Mouse (Mus musculus) liver, embryonic 11.5 days (tissue): ENCODE data around the gene Il17f. TPM values are rescaled to one million over a fixed set of nuclear protein-coding genes. Genes with fewer than 3 reads are reported as not detected.
"Not testable (repeated sequence)": the region's sequence is repeated elsewhere in the genome, so short reads cannot be mapped to it uniquely, and the experiment has no call there.

Experiments
- ATAC-seq: fragments of 200-750 bp; cut with Nextera tagmentation; replicated peaks from 2 replicates; pipeline ENCODE4 v1.8.0; 2017; ENCODE audit warnings: moderate number of reproducible peaks, mild to moderate bottlenecking, moderate TSS enrichment, moderate library complexity; ENCODE audit not compliant: low FRiP score
- DNase-seq: peaks from one replicate; pipeline ENCODE4 v3.0.0-alpha.2; 2017; ENCODE audit warnings: low spot score
- H3K27ac ChIP-seq: fragments of 300-500 bp; sonication (generic); 2 replicates; pipeline ENCODE4 v1.5.1; 2014; ENCODE audit warnings: mild to moderate bottlenecking, low read depth, low read length, control low read depth
- H3K27me3 ChIP-seq: fragments of 300-500 bp; sonication (generic); replicated peaks from 2 replicates; pipeline ENCODE4 v1.6.1; 2014; ENCODE audit warnings: low read length, mixed read lengths; ENCODE audit not compliant: control insufficient read depth, insufficient read depth
- H3K36me3 ChIP-seq: fragments of 300-500 bp; sonication (generic); 2 replicates; pipeline ENCODE4 v1.6.1; 2014; ENCODE audit warnings: mild to moderate bottlenecking, low read length, moderate library complexity, mixed read lengths; ENCODE audit not compliant: control insufficient read depth, insufficient read depth
- H3K4me1 ChIP-seq: fragments of 300-500 bp; sonication (generic); replicated peaks from 2 replicates; pipeline ENCODE4 v1.6.1; 2014; ENCODE audit warnings: low read length, mixed read lengths; ENCODE audit not compliant: control insufficient read depth, insufficient read depth
- H3K4me2 ChIP-seq: fragments of 300-500 bp; sonication (generic); 2 replicates; pipeline ENCODE4 v1.6.1; 2014; ENCODE audit warnings: mild to moderate bottlenecking, control low read depth, moderate library complexity
- H3K4me3 ChIP-seq: fragments of 300-500 bp; sonication (generic); 2 replicates; pipeline ENCODE4 v1.5.1; 2014; ENCODE audit warnings: low read depth, low read length, control low read depth
- H3K9ac ChIP-seq: fragments of 300-500 bp; sonication (generic); 2 replicates; pipeline ENCODE4 v1.6.1; 2014; ENCODE audit warnings: low read depth, low read length, control low read depth
- H3K9me3 ChIP-seq: fragments of 300-500 bp; sonication (generic); 2 replicates; pipeline ENCODE4 v1.6.1; 2016; ENCODE audit warnings: low read length, inconsistent platforms, mixed read lengths; ENCODE audit not compliant: control insufficient read depth
- WGBS: fragments of 180-500 bp; shearing (Covaris S2); extraction: QIAGEN DNeasy Blood & Tissue Kit; methylation state at CpG from one replicate; pipeline ENCODE4 v1.1.7; 2014; 5-methylcytosine and 5-hydroxymethylcytosine counted together
- polyA plus RNA-seq: library from polyadenylated mRNA; unstranded; fragments of >200 nt; fragmentation: Nextera tagmentation; extraction: Ambion mirVana; gene quantifications from 2 replicates; pipeline ENCODE4 v1.2.1, GENCODE M21; 2014

Il17f gene
- not detected in 2 replicates for polyA plus RNA-seq

GRCm38 (mm10) chr1:20790517-20790916, at the start of gene Il17f:
Gene Il17f (minus strand): TSS chr1:20790617.
- H3K4me3 ChIP-seq, ATAC-seq, H3K4me2 ChIP-seq, H3K27me3 ChIP-seq, H3K4me1 ChIP-seq, H3K9me3 ChIP-seq, H3K27ac ChIP-seq, DNase-seq, H3K9ac ChIP-seq, H3K36me3 ChIP-seq: not testable (repeated sequence)
- WGBS, result 75% methylated on average over 1 of the region's 1 CpGs

- H3K27me3 ChIP-seq, result no peaks in the 10 kb centered on the region
- no peaks in the 10 kb centered on the region for H3K36me3 ChIP-seq
- DNase-seq (no peak), ATAC-seq (no peak)
- WGBS, result 61% methylated on average over 3 of the region's 3 CpGs
- H3K9me3 ChIP-seq, result no peaks in the 10 kb centered on the region
- H3K9ac ChIP-seq, result no peak overlapping the region
- no peak overlapping the region for H3K27ac ChIP-seq
- no peaks in the 10 kb centered on the region for H3K4me1 ChIP-seq
- H3K4me2 ChIP-seq, result no peak overlapping the region
- H3K4me3 ChIP-seq, result no peak overlapping the region
Measured at GRCm38 (mm10) chr1:20839911-20840310, 49.5 kb upstream of the Il17f start.

- no peak overlapping the region for H3K9ac ChIP-seq
- DNase-seq (no peak), ATAC-seq (no peak)
- H3K9me3 ChIP-seq, result no peaks in the 10 kb centered on the region
- no peaks in the 10 kb centered on the region for H3K27me3 ChIP-seq
- no peak overlapping the region for H3K4me3 ChIP-seq
- whole genome bisulfite sequencing, result 83% methylated on average over 3 of the region's 3 CpGs
- H3K27ac ChIP-seq, result no peak overlapping the region
- H3K4me1 ChIP-seq, result peaks cover 3% of the 10 kb centered on the region; the same call in 1 of the 2 replicates
- no peak overlapping the region for H3K4me2 ChIP-seq
- no peaks in the 10 kb centered on the region for H3K36me3 ChIP-seq
Measured at GRCm38 (mm10) chr1:20836551-20837125, 46.2 kb upstream of the Il17f start.

GRCm38 (mm10) chr1:20833141-20833511, 42.7 kb upstream of the Il17f start:
- DNase-seq, result no peak
- ATAC-seq, result peak; percentile 75
- no peak overlapping the region for H3K9ac ChIP-seq
- WGBS, result 74% methylated on average over 4 of the region's 4 CpGs
- no peaks in the 10 kb centered on the region for H3K27me3 ChIP-seq
- H3K36me3 ChIP-seq, result no peaks in the 10 kb centered on the region
- H3K4me3 ChIP-seq, result no peak overlapping the region
- H3K4me1 ChIP-seq, result peaks cover 3% of the 10 kb centered on the region; the same call in 1 of the 2 replicates
- no peaks in the 10 kb centered on the region for H3K9me3 ChIP-seq
- H3K4me2 ChIP-seq, result no peak overlapping the region
- H3K27ac ChIP-seq, result no peak overlapping the region

- DNase-seq (no peak), ATAC-seq (peak; percentile 86)
- no peak overlapping the region for H3K9ac ChIP-seq
- no peaks in the 10 kb centered on the region for H3K36me3 ChIP-seq
- H3K4me2 ChIP-seq, result 0 out of 2 replicates have a peak overlapping the region, but pooled peaks have one; percentile 9
- no peaks in the 10 kb centered on the region for H3K9me3 ChIP-seq
- H3K4me1 ChIP-seq, result peaks cover 3% of the 10 kb centered on the region; the same call in 1 of the 2 replicates
- WGBS, result 60% methylated on average over 5 of the region's 5 CpGs
- H3K4me3 ChIP-seq, result no peak overlapping the region
- H3K27ac ChIP-seq, result no peak overlapping the region
- no peaks in the 10 kb centered on the region for H3K27me3 ChIP-seq
Measured at GRCm38 (mm10) chr1:20832473-20833140, 42.2 kb upstream of the Il17f start.

- DNase-seq (no peak), ATAC-seq (no peak)
- H3K4me2 ChIP-seq, result no peak overlapping the region
- H3K9ac ChIP-seq, result no peak overlapping the region
- H3K4me3 ChIP-seq, result no peak overlapping the region
- H3K36me3 ChIP-seq, result no peaks in the 10 kb centered on the region
- H3K27me3 ChIP-seq, result no peaks in the 10 kb centered on the region
- H3K4me1 ChIP-seq, result peaks cover 3% of the 10 kb centered on the region; the same call in 1 of the 2 replicates
- H3K27ac ChIP-seq, result no peak overlapping the region
- H3K9me3 ChIP-seq, result no peaks in the 10 kb centered on the region
- WGBS, result 74% methylated on average over 1 of the region's 1 CpGs
Measured at GRCm38 (mm10) chr1:20830546-20830945, 40.1 kb upstream of the Il17f start.

GRCm38 (mm10) chr1:20828061-20828460, 37.6 kb upstream of the Il17f start:
- DNase-seq, result no peak
- Histone ChIP-seq H3K4me3 (no peak overlapping the region), H3K9ac (no peak overlapping the region), H3K9me3 (no peaks in the 10 kb centered on the region), H3K36me3 (no peaks in the 10 kb centered on the region), H3K27me3 (no peaks in the 10 kb centered on the region), H3K4me2 (no peak overlapping the region), H3K27ac (no peak overlapping the region), H3K4me1 (peaks cover 3% of the 10 kb centered on the region; the same call in 1 of the 2 replicates)
- no peak for ATAC-seq
- WGBS, result 77% methylated on average over 2 of the region's 2 CpGs

- no peaks in the 10 kb centered on the region for H3K4me1 ChIP-seq
- no peak overlapping the region for H3K4me2 ChIP-seq
- H3K9me3 ChIP-seq, result no peaks in the 10 kb centered on the region
- no peaks in the 10 kb centered on the region for H3K27me3 ChIP-seq
- no peak for DNase-seq
- no peak for ATAC-seq
- H3K27ac ChIP-seq, result no peak overlapping the region
- H3K36me3 ChIP-seq, result no peaks in the 10 kb centered on the region
- H3K4me3 ChIP-seq, result no peak overlapping the region
- H3K9ac ChIP-seq, result no peak overlapping the region
Measured at GRCm38 (mm10) chr1:20825036-20825435, 34.6 kb upstream of the Il17f start.

- Histone ChIP-seq H3K4me3 (no peak overlapping the region), H3K9ac (no peak overlapping the region), H3K27ac (no peak overlapping the region), H3K36me3 (no peaks in the 10 kb centered on the region), H3K4me1 (no peaks in the 10 kb centered on the region), H3K4me2 (no peak overlapping the region), H3K27me3 (no peaks in the 10 kb centered on the region), H3K9me3 (no peaks in the 10 kb centered on the region)
- ATAC-seq, result no peak
- 70% methylated on average over 2 of the region's 2 CpGs for WGBS
- DNase-seq, result no peak
Measured at GRCm38 (mm10) chr1:20823906-20824305, 33.5 kb upstream of the Il17f start.
